Mouse (Mus musculus) kidney, postnatal 4 days (tissue): Measurements from ENCODE around the gene Gm3854.
"Not testable (repeated sequence)": the region's sequence is repeated elsewhere in the genome, so short reads cannot be mapped to it uniquely, and the experiment has no call there.

Source experiments
- DNase-seq, 2 experiments: peaks; one replicate each; pipeline ENCODE4 v3.0.0; 2021; ENCODE audit warnings: mixed read lengths in 2 of 2

Gm3854 gene

DNA sequence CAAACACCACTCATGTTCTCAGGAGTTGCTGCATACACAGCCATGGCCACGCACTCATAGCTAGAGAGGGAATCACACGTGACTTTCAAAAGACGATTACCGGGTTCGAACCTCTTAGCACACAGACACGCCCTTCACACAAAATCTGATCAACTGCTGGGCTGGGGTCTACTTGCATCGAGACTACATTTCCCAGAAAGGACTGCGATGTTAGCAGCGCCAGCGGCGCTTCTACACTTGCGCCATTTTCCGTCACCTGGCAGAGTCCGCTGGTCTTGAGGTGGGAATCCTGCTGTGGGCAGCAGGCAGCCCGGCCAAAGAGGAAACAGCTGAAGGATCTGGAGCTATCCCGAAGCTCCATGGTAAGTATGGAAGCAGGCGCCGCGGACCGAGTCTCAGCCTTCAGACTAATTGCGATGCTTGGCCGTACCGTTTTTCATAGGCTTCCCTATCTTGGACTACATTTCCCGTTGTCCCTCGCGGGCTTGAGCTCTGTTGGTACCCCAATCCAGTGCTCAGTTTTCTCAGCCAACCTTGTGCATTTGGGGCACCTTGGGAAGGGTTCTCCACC lies at the start of gene Gm3854:
Gm3854 (plus strand) TSS at position 259 of the 571 bp plus-strand sequence.
- peak; percentile 64 to 73 for DNase-seq

DNA sequence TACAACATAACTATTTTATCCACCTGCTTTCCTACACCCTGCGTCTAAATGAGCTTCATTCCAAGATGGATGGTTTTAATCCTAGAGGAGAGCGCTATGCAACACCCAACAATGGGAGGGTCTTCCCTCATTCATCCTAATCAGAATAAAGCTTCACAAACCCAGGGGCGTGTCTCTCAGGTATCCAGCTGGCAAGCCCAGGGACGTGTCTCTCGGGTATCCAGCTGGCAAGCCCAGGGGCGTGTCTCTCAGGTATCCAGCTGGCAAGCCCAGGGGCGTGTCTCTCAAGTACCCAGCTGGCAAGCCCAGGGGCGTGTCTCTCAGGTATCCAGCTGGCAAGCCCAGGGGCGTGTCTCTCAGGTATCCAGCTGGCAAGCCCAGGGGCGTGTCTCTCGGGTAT lies 42.8 kb upstream of the Gm3854 start:
- not testable (repeated sequence) for DNase-seq

DNA sequence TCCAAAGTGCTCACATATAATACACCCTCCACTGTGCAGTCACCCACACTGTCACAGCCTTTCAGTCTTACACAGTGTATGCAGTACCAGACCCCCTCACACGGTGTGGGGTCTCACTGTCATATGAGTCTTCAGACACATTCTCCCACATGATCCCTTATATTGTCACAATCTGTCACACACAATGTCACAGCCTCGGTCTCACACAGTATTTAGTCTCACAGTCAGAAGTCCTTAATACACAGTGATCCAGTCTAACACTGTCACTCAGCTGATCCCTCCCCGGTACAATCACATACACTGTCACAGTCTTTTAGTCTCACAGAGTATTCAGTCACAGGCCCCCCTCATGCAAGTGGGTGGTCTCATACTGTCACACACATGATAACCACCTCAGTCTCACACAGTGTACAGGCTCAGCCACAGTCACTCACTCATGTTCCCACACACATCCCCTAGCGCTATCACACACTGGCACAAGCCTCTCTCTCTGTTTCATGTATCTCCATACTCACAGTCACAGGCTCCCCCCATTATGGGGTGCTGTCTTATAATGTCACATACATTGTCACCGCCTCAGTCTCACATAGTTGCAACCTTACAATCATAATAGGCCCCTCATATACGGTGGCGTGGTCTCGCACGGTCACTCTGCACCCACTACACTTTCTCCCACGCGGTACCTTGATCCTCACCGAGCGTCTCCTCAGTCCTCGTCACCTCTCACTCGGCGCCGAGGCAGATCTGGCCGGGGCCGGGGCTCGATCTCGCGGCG lies 12.9 kb upstream of the Gm3854 start:
- DNase-seq: no peak

DNA sequence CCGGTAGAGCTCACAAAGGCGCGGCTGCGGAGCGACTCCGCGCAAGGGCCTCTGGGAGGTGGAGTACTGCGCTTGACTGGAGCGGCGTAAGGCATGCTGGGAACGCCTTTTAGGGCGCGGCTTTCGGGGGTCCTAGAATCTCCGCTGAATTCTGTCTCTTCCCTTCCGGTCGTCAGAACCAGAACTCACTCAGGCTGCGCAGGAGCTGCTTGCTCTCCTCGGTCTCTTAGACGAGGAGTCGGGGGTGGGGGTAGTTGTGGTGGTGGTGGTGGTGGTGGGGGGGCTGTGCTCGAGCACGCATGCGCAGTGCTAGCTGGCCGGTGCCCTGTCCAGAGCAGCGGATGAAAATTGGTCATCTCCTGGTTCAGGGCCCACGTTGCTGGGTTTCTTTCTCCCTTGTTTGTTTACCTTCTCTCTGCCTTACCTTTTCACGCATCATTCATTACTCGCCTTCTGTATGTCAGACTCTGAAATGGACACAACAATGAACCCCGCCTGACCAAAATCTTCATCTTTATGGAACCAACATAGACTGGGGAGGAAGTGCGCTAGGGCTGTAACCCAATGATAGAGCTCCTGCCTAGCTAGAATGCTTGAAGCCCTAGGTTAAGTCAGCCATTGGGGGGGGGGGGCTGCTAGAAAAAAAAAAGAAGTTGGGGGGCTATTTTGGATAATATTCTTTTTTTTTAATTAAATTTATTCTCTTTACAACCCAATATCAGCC lies 12.2 kb upstream of the Gm3854 start, which contains the start of gene Zfp583:
Zfp583 (minus strand) TSS at position 53 of the 724 bp plus-strand sequence.
- DNase-seq: peak; percentile 87 to 93

DNA sequence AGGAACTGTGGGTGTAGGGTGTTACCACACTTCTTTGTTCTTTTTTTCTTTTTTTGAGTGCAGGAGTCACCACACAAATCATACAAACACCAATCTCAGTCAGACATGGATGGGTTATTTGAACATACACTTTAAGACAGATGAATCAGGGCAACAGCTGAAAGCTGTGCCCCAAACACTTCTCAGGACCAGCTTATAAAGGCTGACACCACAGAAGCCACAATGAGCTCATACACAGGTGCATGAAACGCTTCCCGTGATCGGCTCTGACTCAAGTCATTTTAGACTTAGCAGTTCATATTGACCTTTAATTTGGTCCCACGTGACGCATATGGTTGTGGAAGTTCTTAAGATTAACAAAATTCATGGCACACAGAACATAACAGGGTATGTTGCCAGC lies 3.7 kb upstream of the Gm3854 start:
- no peak for DNase-seq

DNA sequence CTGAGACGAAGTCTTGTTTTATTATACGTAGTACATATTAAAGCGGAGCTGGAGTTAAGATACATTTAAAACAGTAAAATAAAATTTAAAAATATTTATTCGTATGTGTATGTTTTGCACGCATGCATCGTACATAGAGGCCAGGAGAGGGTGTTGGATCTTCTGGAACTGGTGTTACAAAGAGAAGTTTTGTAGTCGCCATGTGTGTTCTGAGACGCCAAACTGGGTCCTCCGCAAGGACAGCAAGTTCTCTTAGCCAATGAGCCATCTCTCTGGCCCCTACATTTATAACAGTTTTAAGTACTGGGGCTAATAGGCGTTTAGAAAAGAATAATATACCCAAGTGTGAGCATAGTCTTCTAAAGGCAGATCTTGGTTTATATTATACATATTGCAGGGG lies 565 bp downstream of the Gm3854 start:
- no peak for DNase-seq

DNA sequence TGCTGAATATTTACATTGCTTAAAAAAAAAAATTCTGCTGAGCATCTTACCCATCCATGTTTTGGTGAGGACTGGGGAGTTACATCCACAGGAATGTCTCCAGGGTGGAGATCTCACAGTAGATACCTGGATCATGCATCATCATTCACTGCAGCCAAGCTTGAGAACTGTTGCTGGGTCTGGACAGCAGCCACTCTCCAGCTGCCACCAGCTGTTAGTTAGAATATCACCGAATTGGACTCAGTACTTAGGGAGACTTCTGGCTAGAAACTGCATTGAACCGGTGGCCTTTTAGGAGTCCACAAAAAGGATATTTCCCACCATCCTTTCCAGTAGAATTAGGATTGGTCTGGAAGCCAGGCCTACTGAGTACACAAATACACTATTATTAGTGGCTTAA lies 14.6 kb downstream of the Gm3854 start:
- peak; percentile 8 for DNase-seq

DNA sequence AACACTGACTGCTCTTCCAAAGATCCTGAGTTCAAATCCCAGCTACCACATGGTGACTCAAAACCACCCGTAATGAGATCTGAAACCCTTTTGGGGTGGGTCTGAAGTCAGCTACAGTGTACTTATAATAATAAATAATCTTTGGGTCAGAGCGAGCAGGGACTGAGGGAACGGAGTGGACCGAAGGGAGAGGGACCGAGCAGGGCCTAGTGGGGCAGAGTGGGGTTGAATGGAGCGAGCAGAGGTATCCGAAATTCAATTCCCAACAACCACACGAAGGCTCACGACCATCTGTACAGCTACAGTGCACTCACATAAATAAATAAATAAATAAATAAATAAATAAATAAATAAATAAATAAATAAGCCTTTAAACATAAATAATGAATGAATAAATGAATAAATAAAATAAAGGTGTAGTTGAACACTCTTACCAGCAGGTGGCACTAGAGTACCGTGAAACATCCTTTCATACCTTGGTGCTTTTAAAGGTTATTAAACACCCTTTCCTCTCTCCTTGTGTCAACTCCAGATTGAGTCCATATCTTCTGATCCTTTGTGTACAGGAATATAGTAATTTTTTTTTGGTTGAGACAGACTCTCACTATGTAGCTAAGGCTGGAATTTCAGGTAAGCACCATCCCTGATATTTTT lies 15.5 kb downstream of the Gm3854 start:
- peak in 1 of 2 experiments; percentile 2 for DNase-seq

DNA sequence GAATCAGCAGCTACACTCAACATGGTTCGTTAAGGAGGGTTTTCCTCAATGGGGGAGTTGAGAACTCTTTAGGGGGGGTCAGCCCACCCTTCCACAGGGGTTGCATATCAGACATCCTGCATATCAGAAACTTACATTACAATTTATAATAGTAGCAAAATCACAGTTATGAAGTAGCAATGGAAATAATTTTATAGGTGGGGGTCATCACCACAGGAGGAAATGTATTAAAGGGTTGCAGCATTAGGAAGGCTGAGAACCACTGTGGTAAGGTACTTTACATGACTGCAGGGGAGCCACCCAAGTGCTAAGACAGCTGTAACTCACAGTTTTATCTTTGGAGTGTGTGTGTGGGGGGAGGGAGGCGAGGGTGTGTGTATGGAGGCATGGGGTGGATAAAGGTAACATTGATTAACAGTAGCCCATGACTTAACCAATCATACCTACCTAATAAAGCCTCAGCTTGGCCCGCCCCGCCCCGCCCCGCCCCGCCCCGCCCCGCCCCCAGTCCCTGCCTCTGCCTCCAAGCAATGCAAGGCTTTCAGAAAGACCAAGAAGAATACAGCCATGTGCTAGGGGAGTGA lies 17.0 kb downstream of the Gm3854 start:
- DNase-seq: no peak

DNA sequence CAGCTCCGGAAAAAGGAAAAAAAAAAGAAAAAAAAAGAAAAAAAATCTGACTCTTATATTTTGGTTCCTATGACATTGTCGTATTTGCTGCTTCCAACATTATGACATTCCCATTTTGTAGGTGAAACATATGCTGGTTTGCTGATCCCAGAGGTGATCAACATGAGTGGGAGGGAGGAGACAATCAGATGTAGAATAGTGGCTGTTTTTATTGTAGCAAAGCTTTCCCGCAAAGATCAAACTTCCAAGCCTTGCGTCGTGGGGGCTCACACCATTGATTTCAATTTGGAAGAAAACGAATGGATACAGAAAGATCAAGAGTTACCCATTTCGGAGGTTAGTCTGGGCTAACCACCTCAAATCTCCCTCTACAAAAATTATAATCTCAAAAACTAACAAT lies 18.2 kb downstream of the Gm3854 start:
- DNase-seq: no peak

DNA sequence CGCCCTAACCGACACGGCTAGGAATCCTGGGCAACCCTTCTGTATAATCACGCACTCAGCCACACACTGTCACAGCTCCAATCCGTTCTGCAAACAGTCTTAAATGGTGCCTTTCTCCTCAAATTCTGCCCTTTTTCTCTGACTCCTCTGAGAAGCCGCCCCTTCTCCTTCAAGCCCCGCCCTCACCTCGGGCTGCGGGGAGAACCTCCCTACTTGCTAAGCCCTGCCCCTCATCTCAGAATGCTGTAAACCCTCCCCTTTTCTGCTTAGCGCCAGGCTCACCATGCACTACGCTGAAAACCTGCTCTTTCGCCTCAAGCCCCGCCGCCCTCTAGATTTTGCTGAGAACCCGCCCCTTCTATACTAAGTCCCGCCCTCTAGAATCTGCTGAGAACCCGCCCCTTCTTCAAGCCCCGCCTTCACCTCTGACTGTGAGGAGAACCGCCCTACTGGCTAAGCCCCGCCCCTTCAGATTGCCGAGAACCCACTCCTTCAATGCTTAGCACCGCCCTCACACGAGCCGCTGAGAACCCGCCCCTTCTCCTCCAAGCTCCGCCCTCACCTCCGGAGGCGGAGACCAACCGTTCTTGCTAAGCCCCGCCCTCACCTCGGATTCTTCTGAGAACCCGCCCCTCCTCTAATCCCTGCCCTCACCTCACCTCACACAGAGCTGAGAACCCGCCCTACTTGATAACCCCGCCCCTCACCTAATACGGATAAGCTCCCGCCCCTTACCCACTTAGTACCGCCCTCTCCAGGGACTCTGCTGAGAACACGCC lies 18.9 kb downstream of the Gm3854 start:
- DNase-seq: peak; percentile 100

DNA sequence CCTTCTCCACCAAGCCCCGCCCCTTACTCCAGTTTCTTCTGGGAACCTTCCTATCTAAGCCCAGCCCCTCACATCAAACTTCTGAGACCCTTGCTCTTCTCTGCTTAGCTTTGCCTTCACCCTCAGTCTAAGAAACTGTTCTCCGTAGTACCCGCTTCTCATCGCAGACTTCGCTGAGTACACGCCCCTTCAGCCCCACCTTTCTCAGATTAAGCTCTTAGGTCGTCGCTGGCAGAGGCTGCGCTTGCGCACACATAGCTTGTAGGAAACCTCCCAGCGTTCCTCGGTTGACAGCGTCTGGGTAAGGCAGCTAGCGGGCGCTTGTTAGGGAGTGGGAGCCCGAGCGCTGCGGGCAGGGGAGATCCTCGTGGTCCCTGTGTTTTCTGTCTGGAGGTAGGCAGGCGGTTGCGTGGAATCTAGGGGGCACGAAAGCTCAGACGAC lies 19.5 kb downstream of the Gm3854 start, which contains the start of gene Zfp78:
Zfp78 (plus strand) TSS at position 234 of the 442 bp plus-strand sequence.
- DNase-seq: peak in 1 of 2 experiments; percentile 92

DNA sequence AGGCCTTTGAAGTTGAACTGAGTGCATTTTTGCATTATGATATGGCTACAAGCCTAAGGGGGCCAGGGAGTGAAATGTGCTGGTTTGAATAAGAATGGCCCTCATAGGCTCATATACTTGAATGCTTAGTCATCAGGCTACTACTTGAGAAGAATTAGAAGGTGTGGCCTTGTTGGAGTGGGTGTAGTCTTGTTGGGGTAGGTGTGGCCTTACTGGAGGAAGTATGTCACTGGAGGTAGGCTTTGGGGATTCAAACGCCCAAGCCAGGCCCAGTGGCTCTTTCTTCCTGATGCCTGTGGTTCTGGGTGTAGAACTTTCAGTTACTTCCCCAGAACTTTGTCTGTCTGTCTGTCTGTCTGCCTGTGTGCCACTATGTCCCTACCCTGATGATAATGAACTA lies 21.2 kb downstream of the Gm3854 start:
- DNase-seq: no peak

DNA sequence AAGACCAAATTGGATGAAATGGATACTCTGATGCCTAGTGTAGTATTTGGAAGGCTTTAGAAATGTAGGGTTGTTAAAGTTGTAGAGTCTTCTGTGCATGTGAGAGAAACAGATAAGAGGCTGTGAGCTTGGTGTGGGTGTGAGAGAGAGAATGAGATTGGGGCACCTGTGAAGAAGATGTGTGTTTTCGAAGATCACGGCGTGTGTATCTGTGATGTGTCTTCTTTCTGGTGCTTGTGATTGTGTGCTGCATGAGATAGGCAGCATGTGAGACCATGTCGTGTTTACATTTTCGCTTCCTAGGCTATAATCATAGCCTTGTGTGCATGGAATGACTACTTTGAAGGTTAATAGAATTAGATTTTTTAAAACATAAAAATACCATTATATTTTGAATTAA lies 23.6 kb downstream of the Gm3854 start:
- no peak for DNase-seq

DNA sequence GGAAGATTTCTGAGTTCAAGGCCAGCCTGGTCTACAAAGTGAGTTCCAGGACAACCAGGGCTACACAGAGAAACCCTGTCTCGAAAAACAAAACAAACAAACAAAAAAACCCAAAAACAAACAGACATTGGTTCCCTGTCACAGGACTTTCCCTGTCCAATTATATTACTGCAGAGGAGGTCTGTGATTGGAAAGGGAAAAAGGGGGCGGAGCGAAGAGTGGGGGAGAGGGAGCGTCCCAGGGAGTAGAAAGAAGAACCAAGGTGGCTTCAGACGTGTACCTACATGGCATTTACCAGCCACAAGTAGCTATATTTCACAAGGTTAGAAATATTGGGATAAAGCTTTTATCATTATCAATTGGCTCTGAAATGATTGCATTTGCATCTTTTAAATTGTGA lies 24.6 kb downstream of the Gm3854 start:
- not testable (repeated sequence) for DNase-seq

DNA sequence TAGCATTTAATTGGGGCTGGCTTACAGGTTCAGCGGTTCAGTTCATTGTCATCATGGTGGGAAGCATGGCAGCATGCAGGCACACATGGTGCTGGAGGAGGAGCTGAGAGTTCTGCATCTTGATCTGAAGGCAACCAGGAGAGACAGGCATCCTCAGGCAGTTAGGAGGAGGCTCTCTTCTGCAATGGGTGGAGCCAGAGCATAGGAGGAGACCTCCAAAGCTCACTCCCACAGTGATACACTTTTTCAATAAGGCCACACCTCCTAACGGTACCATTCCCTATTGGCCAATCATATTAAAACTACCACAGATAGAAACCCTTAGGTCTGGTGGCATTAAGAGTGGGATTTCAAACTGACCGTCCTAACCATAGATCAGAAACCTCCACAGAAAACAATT lies 25.9 kb downstream of the Gm3854 start:
- DNase-seq: no peak

DNA sequence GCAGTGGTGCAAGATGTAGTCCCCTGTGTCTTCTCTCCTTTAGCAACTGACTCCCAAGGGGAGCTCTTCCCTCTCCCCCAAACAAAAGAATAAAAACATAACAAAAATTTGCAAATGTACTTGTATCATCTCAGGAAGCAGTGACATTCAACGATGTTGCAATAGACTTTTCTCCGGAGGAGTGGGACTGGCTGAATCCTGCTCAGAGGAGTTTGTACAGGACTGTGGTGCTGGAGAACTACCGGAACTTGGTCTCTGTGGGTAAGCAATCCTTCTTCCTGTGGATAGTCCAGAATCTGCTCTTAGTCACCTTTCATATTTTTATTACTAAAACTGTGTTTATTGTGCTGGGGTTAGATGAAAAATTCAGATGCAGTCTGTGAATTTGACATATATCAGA lies 29.4 kb downstream of the Gm3854 start:
- DNase-seq: no peak

DNA sequence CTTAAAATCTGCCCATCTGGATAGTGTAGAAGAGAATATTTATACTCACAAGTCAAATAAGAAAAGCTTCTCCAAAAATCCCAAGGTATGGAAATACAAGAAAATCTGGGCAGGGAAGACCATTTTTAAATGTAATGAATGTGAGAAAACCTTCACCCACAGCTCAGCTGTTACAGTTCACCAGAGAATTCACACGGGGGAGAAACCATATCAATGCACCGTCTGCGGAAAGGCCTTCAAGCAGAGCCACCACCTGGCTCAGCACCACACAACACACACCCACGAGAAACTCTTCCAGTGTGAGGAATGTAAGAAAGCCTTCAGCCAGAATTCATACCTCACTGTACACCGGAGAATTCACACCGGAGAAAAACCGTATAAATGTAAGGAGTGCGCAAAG lies 34.9 kb downstream of the Gm3854 start:
- no peak for DNase-seq

DNA sequence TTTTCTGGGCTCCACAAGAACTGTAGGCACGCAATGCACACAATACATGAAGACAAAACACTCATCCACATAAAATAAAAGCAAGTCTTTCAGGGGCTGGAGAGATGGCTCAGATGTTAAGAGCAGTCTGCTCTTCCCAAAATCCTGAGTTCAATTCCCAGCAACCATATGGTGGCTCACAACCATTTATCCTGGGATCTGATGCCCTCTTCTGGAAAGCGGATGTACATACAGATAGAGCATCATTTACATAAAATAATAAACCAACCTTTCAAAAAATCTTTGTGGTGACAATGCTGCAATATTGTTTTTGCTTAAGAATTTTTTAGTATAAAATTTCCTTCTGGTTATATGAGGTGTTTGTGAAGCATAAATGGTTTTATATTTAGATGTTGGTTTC lies 37.9 kb downstream of the Gm3854 start:
- DNase-seq: no peak

DNA sequence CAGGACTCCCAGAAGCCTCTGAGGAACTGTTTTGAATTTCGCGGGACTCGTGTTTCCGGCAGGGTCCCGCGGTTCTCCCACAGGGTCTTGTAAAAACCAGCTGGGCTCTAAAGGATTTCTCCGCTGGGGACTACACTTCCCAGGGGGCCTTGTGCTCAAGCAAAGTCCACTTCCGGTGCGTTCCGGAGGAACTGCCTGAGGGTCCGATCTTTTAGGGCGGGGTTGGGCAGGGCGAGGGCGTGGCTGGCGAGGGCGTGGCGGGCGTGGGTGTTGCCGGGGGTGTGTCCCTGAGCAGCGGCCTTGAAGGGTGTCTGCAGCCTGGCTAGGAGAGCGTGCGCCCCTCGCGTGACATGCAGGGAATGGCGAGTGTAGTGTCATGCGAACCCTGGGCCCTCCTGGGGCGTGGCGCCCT lies 39.5 kb downstream of the Gm3854 start, which contains the start of gene Zfp28:
Zfp28 (plus strand) TSS at position 252 of the 412 bp plus-strand sequence.
- DNase-seq: peak; percentile 98

DNA sequence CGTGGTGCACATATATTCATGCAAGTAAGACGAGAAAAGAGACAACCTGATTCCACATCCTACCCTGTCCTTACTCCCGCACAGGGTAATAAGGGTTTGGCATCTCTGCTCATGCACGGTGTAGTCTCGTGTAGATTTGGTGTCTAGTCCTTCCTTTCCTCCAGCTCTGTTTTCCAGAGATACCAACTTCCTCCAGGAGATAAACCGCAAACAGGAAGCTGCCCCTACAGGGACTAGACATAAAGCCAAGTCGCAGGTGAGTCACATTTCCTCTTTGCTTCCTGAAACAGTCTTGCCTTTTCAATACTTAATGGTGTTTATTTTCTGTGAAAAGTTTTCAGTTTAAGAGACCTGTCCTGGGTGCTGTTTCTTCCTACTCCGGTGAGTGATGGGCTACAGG lies 40.5 kb downstream of the Gm3854 start:
- DNase-seq: no peak

DNA sequence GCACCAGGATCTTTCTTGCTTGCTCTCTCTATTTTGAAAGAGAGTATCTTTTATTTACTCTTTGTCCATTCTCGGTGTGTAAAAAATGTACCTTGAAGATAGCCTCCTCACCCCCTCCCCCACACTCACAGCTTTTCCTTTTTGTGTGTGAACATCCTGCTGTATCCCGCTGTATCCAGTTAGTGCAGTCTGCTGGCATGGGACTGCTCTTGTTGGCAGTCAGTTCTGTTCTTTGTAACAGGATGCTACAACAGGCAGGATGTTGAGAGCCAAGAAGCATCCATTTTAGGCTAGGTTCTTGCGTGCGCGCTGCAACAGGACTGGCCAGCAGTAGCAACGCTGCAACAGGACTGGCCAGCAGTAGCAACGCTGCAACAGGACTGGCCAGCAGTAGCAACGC lies 43.4 kb downstream of the Gm3854 start:
- peak in 1 of 2 experiments; percentile 10 for DNase-seq
